Mouse (Mus musculus) intestine, embryonic 16.5 days (tissue): ENCODE measurements around the gene Ankrd13b. TPM values are rescaled to one million over a fixed set of nuclear protein-coding genes. Genes with fewer than 3 reads are reported as not detected.

Source experiments
- ATAC-seq: fragments of 200-750 bp; cut with Nextera tagmentation; 2 replicates; pipeline ENCODE4 v1.8.0; 2017; ENCODE audit warnings: moderate TSS enrichment, moderate library complexity
- H3K27ac ChIP-seq: fragments of 300-500 bp; sonication (generic); 2 replicates; pipeline ENCODE4 v1.5.1; 2014; ENCODE audit warnings: mild to moderate bottlenecking, low read length
- H3K27me3 ChIP-seq: fragments of 300-500 bp; sonication (generic); replicated peaks from 2 replicates; pipeline ENCODE4 v1.6.1; 2014; ENCODE audit warnings: low read length, control low read depth, mixed read lengths; ENCODE audit not compliant: control insufficient read depth, insufficient read depth
- H3K36me3 ChIP-seq: fragments of 300-500 bp; sonication (generic); 2 replicates; pipeline ENCODE4 v1.6.1; 2014; ENCODE audit warnings: low read length, control low read depth; ENCODE audit not compliant: control insufficient read depth, insufficient read depth
- H3K4me1 ChIP-seq: fragments of 300-500 bp; sonication (generic); 2 replicates; pipeline ENCODE4 v1.6.1; 2014; ENCODE audit warnings: low read length, control low read depth, mixed read lengths; ENCODE audit not compliant: control insufficient read depth, insufficient read depth
- H3K4me2 ChIP-seq: fragments of 300-500 bp; sonication (generic); 2 replicates; pipeline ENCODE4 v1.6.1; 2014; ENCODE audit warnings: low read depth, low read length, control low read depth
- H3K4me3 ChIP-seq: fragments of 300-500 bp; sonication (generic); 2 replicates; pipeline ENCODE4 v1.5.1; 2014; ENCODE audit warnings: mild to moderate bottlenecking, low read length
- H3K9ac ChIP-seq: fragments of 300-500 bp; sonication (generic); 2 replicates; pipeline ENCODE4 v1.6.1; 2014; ENCODE audit warnings: low read depth, low read length
- H3K9me3 ChIP-seq: fragments of 300-500 bp; sonication (generic); 2 replicates; pipeline ENCODE4 v1.6.1; 2016; ENCODE audit warnings: low read length, control low read depth; ENCODE audit not compliant: control insufficient read depth
- WGBS: fragments of 180-500 bp; shearing (Covaris S2); extraction: QIAGEN DNeasy Blood & Tissue Kit; methylation state at CpG from one replicate; pipeline ENCODE4 v1.1.7; 2014; 5-methylcytosine and 5-hydroxymethylcytosine counted together
- polyA plus RNA-seq: library from polyadenylated mRNA; unstranded; fragments of >200 nt; fragmentation: Nextera tagmentation; extraction: Ambion mirVana; gene quantifications from 2 replicates; pipeline ENCODE4 v1.2.1, GENCODE M21; 2015

Ankrd13b gene
- polyA plus RNA-seq, 1 experiment from 2014 or later, result 1.7 TPM

DNA sequence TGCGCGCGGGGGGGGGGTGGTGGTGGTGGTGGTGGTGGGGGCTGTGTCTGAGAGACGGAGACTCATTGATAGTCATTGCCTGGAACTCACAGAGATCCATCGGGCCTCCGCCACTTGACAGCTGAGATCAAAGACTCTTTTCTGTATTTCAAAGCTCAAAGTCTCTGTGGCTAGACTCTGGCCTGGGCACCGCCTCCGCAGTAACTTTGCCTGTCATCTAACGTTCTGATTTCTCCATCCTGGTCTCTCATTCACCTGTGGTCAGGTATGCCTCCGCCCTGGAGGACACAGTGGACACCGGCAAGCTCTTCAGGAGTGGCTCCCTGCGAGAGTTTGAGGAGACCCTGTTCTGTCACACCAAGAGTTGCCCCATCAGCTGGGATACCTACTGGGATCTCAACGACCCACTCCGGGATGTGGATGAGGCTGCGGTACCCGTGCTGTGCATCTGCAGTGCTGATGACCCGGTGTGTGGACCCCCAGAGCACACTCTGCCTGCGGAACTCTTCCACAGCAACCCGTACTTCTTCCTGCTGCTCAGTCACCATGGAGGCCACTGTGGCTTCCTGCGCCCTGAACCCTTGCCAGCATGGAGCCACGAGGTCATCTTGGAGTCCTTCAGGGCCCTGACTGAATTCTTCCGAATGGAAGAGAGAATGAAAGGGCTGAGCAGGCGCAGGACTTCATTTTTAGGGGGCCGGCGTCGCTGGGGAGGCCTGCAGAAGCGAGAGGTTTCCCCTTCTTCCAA, 28.7 kb upstream of the Ankrd13b start:
- ATAC-seq, result no peak

DNA sequence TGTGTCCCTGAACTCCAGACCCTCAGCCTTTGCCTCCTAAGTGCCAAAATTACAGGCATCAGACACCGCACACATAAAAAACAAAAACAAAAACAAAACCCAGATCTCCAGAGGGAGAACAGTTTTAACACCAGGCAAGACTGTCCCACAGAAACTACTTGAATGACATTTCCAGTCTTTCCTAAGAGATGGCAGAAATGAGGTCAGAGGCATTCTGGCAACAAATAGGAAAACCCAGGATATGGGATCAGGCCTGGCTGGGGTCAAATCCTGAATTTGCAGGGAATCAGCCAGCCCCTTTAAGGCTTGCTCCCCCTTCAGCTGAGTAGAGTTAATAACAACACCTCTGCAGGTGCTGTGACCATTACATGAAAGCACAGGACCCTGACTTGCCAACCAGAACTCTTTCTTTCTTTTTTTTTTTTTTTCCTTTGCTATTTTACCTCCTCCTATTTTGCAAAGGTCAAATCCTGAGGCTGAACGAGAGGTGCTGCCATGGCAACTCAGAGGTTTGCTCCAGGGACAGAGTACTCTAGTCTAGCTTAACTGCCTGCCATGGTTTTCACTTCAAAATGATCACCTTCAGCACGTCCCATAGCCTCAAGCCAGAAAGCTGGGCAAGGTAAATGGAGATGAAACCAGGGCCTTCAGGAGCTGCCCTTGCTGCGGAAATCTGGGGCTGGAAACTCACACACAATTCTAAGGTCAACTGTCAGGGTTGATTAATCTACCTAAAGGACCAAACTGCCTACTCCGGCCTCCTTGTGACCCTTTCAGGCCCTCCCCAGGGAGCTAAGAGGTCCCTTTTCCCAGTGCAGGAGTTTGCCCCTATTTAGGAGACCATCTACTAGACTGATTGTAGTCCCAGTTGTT, 27.3 kb upstream of the Ankrd13b start:
- Histone ChIP-seq H3K27ac (no peak overlapping the region), H3K4me2 (no peak overlapping the region), H3K4me1 (peaks cover 28% of the 10 kb centered on the region)

More for the DNA sequence above, 28.7 kb upstream of the Ankrd13b start:
- H3K9ac ChIP-seq, result no peak overlapping the region
- peaks cover 6% of the 10 kb centered on the region; the same call in 1 of the 2 replicates for H3K27me3 ChIP-seq
- H3K27ac ChIP-seq, result no peak overlapping the region
- no peaks in the 10 kb centered on the region for H3K9me3 ChIP-seq
- 79% methylated on average over 27 of the region's 27 CpGs for WGBS
- H3K4me1 ChIP-seq, result peaks cover 24% of the 10 kb centered on the region
- no peak overlapping the region for H3K4me2 ChIP-seq
- H3K4me3 ChIP-seq, result no peak overlapping the region
- H3K36me3 ChIP-seq, result no peaks in the 10 kb centered on the region

DNA sequence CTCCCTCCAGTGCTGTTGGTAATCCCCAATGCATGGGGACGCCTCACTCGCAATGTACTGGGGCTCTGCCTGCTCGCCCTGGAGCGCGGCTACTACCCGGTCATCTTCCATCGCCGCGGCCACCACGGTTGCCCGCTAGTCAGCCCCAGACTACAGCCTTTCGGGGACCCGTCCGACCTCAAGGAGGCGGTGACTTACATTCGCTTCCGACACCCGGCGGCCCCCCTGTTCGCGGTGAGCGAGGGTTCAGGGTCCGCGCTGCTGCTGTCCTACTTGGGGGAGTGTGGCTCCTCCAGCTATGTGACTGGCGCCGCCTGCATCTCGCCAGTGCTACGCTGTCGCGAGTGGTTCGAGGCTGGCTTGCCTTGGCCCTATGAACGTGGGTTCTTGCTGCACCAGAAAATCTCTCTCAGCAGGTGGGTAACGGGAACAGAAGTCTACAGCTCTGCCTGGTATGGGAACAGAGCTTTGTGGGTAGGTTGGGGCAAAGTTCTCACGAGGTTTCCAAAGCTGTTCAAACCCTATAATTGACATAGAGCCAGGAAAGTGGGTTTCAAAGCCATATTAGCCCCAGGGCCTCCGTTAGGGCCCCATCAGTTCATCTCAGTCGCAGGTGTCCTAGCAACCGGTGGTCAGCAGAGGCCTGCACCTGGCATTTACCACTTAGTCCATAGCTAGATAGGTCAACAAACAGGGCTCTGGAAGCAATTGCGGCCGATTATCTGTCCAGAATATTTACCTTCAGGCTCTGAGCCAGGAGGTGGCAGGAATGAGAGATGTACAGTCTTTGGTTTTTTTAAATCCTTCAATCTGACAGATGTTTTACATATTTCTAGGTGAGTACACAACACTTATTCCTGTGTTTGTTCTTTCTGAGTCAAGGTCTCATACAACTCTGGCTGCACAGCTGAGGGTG, 26.4 kb upstream of the Ankrd13b start, which contains the start of gene Trp53i13:
TSS of gene Trp53i13 (minus strand) at position 344 of the 916 bp plus-strand sequence.
- no peaks in the 10 kb centered on the region for H3K9me3 ChIP-seq
- peak within 1 kb of the TSS; percentile 67 for H3K9ac ChIP-seq
- no peaks in the 10 kb centered on the region for H3K36me3 ChIP-seq
- H3K27ac ChIP-seq, result no peak within 1 kb of the TSS; the same call in 1 of the 2 replicates
- peaks cover 28% of the 10 kb centered on the region for H3K4me1 ChIP-seq
- H3K27me3 ChIP-seq, result peaks cover 6% of the 10 kb centered on the region; the same call in 1 of the 2 replicates
- ATAC-seq, result no peak
- 9% methylated on average over 39 of the region's 39 CpGs for WGBS
- peak within 1 kb of the TSS; percentile 98 for H3K4me2 ChIP-seq
- peak within 1 kb of the TSS; percentile 58 for H3K4me3 ChIP-seq

More for the DNA sequence above, 27.3 kb upstream of the Ankrd13b start:
- Histone ChIP-seq H3K9me3 (no peaks in the 10 kb centered on the region), H3K36me3 (no peaks in the 10 kb centered on the region), H3K4me3 (no peak overlapping the region), H3K27me3 (peaks cover 6% of the 10 kb centered on the region; the same call in 1 of the 2 replicates), H3K9ac (no peak overlapping the region)
- no peak for ATAC-seq
- WGBS, result 67% methylated on average over 5 of the region's 5 CpGs

DNA sequence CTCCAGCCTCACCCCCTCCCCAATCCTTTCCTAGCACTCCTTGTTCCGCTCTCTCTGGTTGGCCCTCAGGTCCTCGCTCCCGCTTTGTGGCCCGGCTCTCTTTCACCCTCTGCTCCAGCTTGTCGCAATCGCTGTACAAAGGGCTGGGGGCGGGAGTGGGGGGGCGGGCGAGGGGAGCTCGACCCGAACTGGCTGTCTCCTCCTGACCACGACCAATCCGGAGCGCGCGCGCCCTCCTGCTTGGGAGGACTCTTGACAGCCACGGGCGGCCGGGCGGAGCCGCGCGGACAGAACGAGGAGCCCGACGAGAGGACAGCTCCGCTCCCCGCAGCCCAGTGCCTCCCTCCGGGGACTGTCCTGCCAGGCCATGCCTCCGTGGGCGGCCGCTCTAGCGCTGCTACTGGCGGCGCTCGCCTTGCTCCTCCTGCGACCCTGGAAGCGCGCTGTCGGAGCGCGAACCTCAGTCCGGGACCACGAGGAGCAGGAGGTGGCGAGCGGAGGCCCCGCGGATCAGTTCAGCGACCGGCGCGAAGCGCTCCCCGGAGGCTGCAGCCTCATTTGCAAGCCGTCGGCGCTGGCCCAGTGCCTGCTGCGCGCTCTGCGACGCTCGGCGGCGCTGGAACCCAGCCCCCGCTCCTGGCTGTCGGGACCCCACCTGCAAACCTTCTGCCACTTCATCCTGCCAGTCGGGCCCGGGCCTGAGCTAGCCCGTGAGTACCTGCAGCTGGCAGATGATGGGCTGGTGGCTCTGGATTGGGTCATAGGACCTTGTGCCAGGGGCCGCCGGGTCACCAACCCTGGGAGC, 25.6 kb upstream of the Ankrd13b start, which contains the start of gene Abhd15:
TSS of gene Abhd15 (plus strand) at position 290 of the 805 bp plus-strand sequence.
- peaks cover 6% of the 10 kb centered on the region; the same call in 1 of the 2 replicates for H3K27me3 ChIP-seq
- no peaks in the 10 kb centered on the region for H3K36me3 ChIP-seq
- ATAC-seq, result peak; percentile 57
- H3K27ac ChIP-seq, result peak within 1 kb of the TSS; percentile 46
- peak within 1 kb of the TSS; percentile 98 for H3K4me2 ChIP-seq
- peaks cover 28% of the 10 kb centered on the region for H3K4me1 ChIP-seq
- no peaks in the 10 kb centered on the region for H3K9me3 ChIP-seq
- peak within 1 kb of the TSS; percentile 58 for H3K4me3 ChIP-seq
- WGBS, result under 1% methylated on average over 66 of the region's 72 CpGs
- H3K9ac ChIP-seq, result peak within 1 kb of the TSS; percentile 67

DNA sequence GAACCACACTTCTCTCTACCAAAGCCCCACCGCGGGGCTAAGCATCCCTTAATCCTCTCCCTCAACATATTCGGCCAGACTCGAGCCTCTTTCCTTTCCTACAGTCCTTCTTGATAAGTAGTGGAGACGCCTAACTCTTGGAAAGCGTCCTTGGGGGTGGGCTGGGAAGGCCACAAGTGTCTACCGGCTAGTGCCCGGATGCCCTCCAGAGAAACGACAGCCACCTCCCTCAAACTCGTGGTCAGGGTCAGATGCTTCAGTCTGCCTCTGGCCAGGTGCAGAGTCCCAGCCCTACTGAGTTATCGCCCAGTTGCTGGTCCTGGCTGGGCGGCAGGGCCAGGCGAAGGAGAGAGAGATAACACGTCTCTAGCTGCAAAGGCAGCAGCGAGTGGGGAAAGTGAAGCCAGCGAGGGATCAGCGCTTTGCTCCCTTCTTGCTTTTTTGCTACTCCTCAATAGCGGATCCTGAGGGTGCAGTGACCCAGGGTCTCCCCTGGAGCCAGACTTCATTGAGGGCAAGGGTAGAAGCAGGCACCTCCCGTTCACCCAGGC, 24.9 kb upstream of the Ankrd13b start:
- H3K27ac ChIP-seq, result peak overlapping the region; percentile 44; the same call in 1 of the 2 replicates
- WGBS, result 18% methylated on average over 19 of the region's 19 CpGs
- H3K4me1 ChIP-seq, result peaks cover 28% of the 10 kb centered on the region
- H3K4me2 ChIP-seq, result peak overlapping the region; percentile 98
- peak; percentile 4; the same call in 1 of the 2 replicates for ATAC-seq
- no peaks in the 10 kb centered on the region for H3K36me3 ChIP-seq
- H3K9me3 ChIP-seq, result no peaks in the 10 kb centered on the region
- peaks cover 6% of the 10 kb centered on the region; the same call in 1 of the 2 replicates for H3K27me3 ChIP-seq
- peak overlapping the region; percentile 58 for H3K4me3 ChIP-seq
- peak overlapping the region; percentile 67 for H3K9ac ChIP-seq

DNA sequence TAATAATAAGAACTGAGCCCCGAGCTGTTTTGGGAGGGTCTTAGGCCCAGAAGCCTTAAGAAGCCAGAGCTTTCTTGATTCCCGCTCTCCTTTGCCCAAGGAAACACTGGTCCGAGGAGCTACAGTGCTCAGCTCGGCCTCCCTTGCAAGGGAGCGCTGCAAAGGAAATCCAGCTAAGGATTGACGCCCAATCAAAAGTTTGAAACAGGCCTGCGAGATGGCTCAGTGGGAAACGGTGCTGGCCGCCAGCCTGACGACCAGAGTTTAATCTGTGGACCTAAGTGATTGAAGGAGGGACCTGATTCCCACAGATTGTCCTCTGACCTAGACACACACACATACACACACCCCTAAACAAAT, 24.3 kb upstream of the Ankrd13b start:
- Histone ChIP-seq H3K27me3 (peaks cover 6% of the 10 kb centered on the region; the same call in 1 of the 2 replicates), H3K36me3 (no peaks in the 10 kb centered on the region), H3K4me3 (peak overlapping the region; percentile 54), H3K4me1 (peaks cover 28% of the 10 kb centered on the region), H3K27ac (peak overlapping the region; percentile 46; the same call in 1 of the 2 replicates), H3K9me3 (no peaks in the 10 kb centered on the region), H3K9ac (peak overlapping the region; percentile 67), H3K4me2 (peak overlapping the region; percentile 98)
- 12% methylated on average over 10 of the region's 10 CpGs for WGBS
- no peak for ATAC-seq

DNA sequence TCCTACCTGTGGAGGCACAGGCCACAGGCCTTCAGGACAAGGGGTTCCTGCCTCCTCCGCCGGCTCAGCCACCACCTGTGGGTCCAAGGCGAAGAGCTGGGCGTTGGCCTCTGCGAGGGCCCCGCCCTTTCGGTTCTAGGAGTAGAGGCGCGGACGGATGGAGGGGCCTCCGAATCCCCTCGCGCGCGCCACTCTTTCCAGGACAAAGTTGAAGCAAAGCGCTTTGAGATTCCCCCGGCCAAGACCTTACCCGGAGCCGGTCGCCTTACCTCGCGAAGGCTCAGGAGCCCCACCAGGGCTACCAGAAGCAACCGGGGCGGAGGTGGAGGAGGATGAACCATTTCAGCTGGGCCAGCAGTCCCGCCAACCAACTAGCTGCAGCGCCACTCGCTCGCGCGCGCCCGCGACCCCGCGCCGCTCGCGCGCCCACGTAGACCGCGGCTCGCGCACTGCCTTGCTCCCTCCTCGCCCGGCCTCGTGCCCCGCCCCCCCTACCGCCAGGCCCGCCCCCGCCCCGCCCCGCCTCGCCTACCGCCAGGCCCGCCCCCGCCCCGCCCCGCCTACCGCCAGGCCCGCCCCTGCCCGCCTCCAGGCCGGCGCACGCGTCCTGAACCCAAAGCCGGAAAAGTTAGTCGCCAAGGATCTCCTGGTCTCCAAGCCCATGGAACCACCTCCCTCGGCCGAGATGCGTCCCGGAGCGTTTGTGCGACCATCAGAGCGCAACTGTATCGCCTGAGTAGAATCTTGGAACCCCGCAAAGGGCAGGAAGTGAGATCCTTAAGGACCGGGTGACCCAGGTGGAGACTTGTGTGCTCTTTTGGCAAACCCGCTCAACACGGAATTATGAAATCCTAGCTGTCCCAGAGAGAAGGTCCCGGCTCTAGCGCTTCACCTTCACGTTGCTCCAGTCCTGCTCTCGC, 23.7 kb upstream of the Ankrd13b start:
- under 1% methylated on average over 65 of the region's 84 CpGs for WGBS
- peak overlapping the region; percentile 98 for H3K4me2 ChIP-seq
- H3K36me3 ChIP-seq, result no peaks in the 10 kb centered on the region
- H3K4me3 ChIP-seq, result peak overlapping the region; percentile 69
- peak overlapping the region; percentile 79 for H3K9ac ChIP-seq
- peak overlapping the region; percentile 85 for H3K27ac ChIP-seq
- peaks cover 34% of the 10 kb centered on the region for H3K4me1 ChIP-seq
- peak; percentile 76 for ATAC-seq
- H3K9me3 ChIP-seq, result no peaks in the 10 kb centered on the region
- peaks cover 6% of the 10 kb centered on the region; the same call in 1 of the 2 replicates for H3K27me3 ChIP-seq
